Mouse (Mus musculus): ENCODE results near the gene Dhx35. TPM values are rescaled to one million over a fixed set of nuclear protein-coding genes. Genes with fewer than 3 reads are reported as not detected.

Dhx35 gene
- polyA plus RNA-seq, 2 experiments: 13.7 to 24.2 TPM

- no peak for TF ChIP-seq POLR2A (IDR thresholded peaks at IDR 0.05; ENCODE audit: borderline replicate concordance, extremely low read depth, insufficient read depth, insufficient read length)
These were observed 66.5 kb downstream of the Dhx35 start for GRCm38 (mm10) chr2:158861115-158861514.

GRCm38 (mm10) chr2:158863341-158864125 is 68.9 kb downstream of the Dhx35 start:
- Histone ChIP-seq H3K36me3 (ENCODE audit: control insufficient read depth, insufficient read depth, low read length) (no peaks in the 10 kb centered on the region), H3K27ac (replicated peaks; ENCODE audit: low read depth, low read length) (no peak overlapping the region), H3K27me3 (ENCODE audit: control insufficient read depth, insufficient read depth, low read length) (no peaks in the 10 kb centered on the region), H3K4me2 (replicated peaks; ENCODE audit: low read depth, low read length, severe bottlenecking) (no peak overlapping the region), H3K4me3 (replicated peaks; ENCODE audit: low read length) (no peak overlapping the region), H3K9ac (ENCODE audit: low read depth, low read length, severe bottlenecking) (no peak overlapping the region), H3K4me1 (ENCODE audit: control insufficient read depth, insufficient read depth, low read length) (no peaks in the 10 kb centered on the region), H3K9me3 (ENCODE audit: control insufficient read depth, low read length) (no peaks in the 10 kb centered on the region)
- 49% methylated on average over 11 of the region's 11 CpGs for WGBS
- peak; percentile 68 for DNase-seq (ENCODE audit: low spot score)
- no peak for TF ChIP-seq POLR2A (IDR thresholded peaks at IDR 0.05; ENCODE audit: borderline replicate concordance, extremely low read depth, insufficient read depth, insufficient read length)
- peak; percentile 69; the same call in 1 of the 2 replicates for ATAC-seq (ENCODE audit: low FRiP score, low read depth)

More at GRCm38 (mm10) chr2:158861115-158861514, 66.5 kb downstream of the Dhx35 start:
- ATAC-seq (ENCODE audit: low FRiP score, low read depth) (no peak), DNase-seq (ENCODE audit: low spot score) (no peak)
- Histone ChIP-seq H3K4me1 (ENCODE audit: control insufficient read depth, insufficient read depth, low read length) (no peaks in the 10 kb centered on the region), H3K36me3 (ENCODE audit: control insufficient read depth, insufficient read depth, low read length) (peaks cover 16% of the 10 kb centered on the region), H3K4me3 (replicated peaks; ENCODE audit: low read length) (no peak overlapping the region), H3K27me3 (ENCODE audit: control insufficient read depth, insufficient read depth, low read length) (no peaks in the 10 kb centered on the region), H3K9me3 (ENCODE audit: control insufficient read depth, low read length) (no peaks in the 10 kb centered on the region), H3K27ac (replicated peaks; ENCODE audit: low read depth, low read length) (no peak overlapping the region), H3K9ac (ENCODE audit: low read depth, low read length, severe bottlenecking) (no peak overlapping the region), H3K4me2 (replicated peaks; ENCODE audit: low read depth, low read length, severe bottlenecking) (no peak overlapping the region)
- WGBS: 81% methylated on average over 2 of the region's 2 CpGs

- Histone ChIP-seq H3K36me3 (ENCODE audit: control insufficient read depth, insufficient read depth, low read length) (no peaks in the 10 kb centered on the region), H3K9me3 (ENCODE audit: control insufficient read depth, low read length) (no peaks in the 10 kb centered on the region), H3K27ac (replicated peaks; ENCODE audit: low read depth, low read length) (no peak overlapping the region), H3K27me3 (ENCODE audit: control insufficient read depth, insufficient read depth, low read length) (no peaks in the 10 kb centered on the region), H3K4me1 (ENCODE audit: control insufficient read depth, insufficient read depth, low read length) (no peaks in the 10 kb centered on the region), H3K4me2 (replicated peaks; ENCODE audit: low read depth, low read length, severe bottlenecking) (no peak overlapping the region), H3K4me3 (replicated peaks; ENCODE audit: low read length) (no peak overlapping the region), H3K9ac (ENCODE audit: low read depth, low read length, severe bottlenecking) (no peak overlapping the region)
- DNase-seq (ENCODE audit: low spot score): no peak
- 78% methylated on average over 4 of the region's 4 CpGs for WGBS
- 0 out of 2 replicates have a peak, but pooled peaks have one; percentile 16 for ATAC-seq (ENCODE audit: low FRiP score, low read depth)
- no peak for TF ChIP-seq POLR2A (IDR thresholded peaks at IDR 0.05; ENCODE audit: borderline replicate concordance, extremely low read depth, insufficient read depth, insufficient read length)
These were observed 69.5 kb downstream of the Dhx35 start for GRCm38 (mm10) chr2:158864126-158864458.

- Histone ChIP-seq H3K9me3 (ENCODE audit: control insufficient read depth, low read length) (no peaks in the 10 kb centered on the region), H3K36me3 (ENCODE audit: control insufficient read depth, insufficient read depth, low read length) (no peaks in the 10 kb centered on the region), H3K4me3 (replicated peaks; ENCODE audit: low read length) (no peak overlapping the region), H3K27ac (replicated peaks; ENCODE audit: low read depth, low read length) (no peak overlapping the region), H3K9ac (ENCODE audit: low read depth, low read length, severe bottlenecking) (no peak overlapping the region), H3K27me3 (ENCODE audit: control insufficient read depth, insufficient read depth, low read length) (no peaks in the 10 kb centered on the region), H3K4me1 (ENCODE audit: control insufficient read depth, insufficient read depth, low read length) (peaks cover 6% of the 10 kb centered on the region; the same call in 1 of the 2 replicates), H3K4me2 (replicated peaks; ENCODE audit: low read depth, low read length, severe bottlenecking) (no peak overlapping the region)
- WGBS: 23% methylated on average over 10 of the region's 10 CpGs
- ATAC-seq (ENCODE audit: low FRiP score, low read depth): no peak; the same call in 1 of the 2 replicates
- peak; percentile 37 for DNase-seq (ENCODE audit: low spot score)
- TF ChIP-seq POLR2A (IDR thresholded peaks at IDR 0.05; ENCODE audit: borderline replicate concordance, extremely low read depth, insufficient read depth, insufficient read length): no peak
These were observed 70.8 kb downstream of the Dhx35 start for GRCm38 (mm10) chr2:158865358-158865757.

- Histone ChIP-seq H3K36me3 (ENCODE audit: control insufficient read depth, insufficient read depth, low read length) (no peaks in the 10 kb centered on the region), H3K4me2 (replicated peaks; ENCODE audit: low read depth, low read length, severe bottlenecking) (no peak overlapping the region), H3K9ac (ENCODE audit: low read depth, low read length, severe bottlenecking) (no peak overlapping the region), H3K27me3 (ENCODE audit: control insufficient read depth, insufficient read depth, low read length) (no peaks in the 10 kb centered on the region), H3K4me3 (replicated peaks; ENCODE audit: low read length) (no peak overlapping the region), H3K9me3 (ENCODE audit: control insufficient read depth, low read length) (no peaks in the 10 kb centered on the region), H3K4me1 (ENCODE audit: control insufficient read depth, insufficient read depth, low read length) (no peaks in the 10 kb centered on the region), H3K27ac (replicated peaks; ENCODE audit: low read depth, low read length) (no peak overlapping the region)
- ATAC-seq (ENCODE audit: low FRiP score, low read depth) (no peak), DNase-seq (ENCODE audit: low spot score) (peak; percentile 19)
- no peak for TF ChIP-seq POLR2A (IDR thresholded peaks at IDR 0.05; ENCODE audit: borderline replicate concordance, extremely low read depth, insufficient read depth, insufficient read length)
- WGBS: 47% methylated on average over 6 of the region's 6 CpGs
These were observed 92.0 kb downstream of the Dhx35 start for GRCm38 (mm10) chr2:158886571-158886970.
